ENCODE assay signal across 9 mouse cellular contexts in the genomic region with DNA sequence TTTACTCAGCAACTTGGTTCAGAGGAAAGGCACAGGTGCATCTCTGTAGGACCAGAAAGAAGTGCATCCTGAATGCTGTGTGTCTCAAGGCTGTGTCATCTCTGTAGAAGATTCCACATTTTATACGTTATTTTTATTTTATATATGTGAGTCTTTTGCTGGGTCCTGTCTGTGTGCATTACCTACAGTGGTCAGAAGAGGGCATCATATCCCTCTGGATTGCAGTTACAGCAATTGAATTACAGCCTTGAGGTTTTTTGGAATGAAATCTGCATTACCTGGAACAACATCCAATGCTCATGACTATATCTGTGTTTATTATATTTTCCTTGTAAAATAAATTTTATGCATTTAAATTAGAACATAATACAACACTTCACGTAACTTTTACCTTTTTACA. TPM values are rescaled to one million over a fixed set of nuclear protein-coding genes. Genes with fewer than 3 reads are reported as not detected.
DNase-seq lines count a peak whose midpoint lies in the region; ATAC-seq and TF ChIP-seq lines count a peak whose summit lies in the region.
"Not testable (repeated sequence)": the region's sequence is repeated elsewhere in the genome, so short reads cannot be mapped to it uniquely, and the experiment has no call there.
"Had no signal": no experiment of that assay in that cellular context is flagged by ENCODE, and none has a peak within 500 bp of the region (broad histone marks: within the 10 kb centered on the region; RNA-seq: fewer than 3 reads in every experiment).

No protein-coding gene starts in this region.

- not testable (repeated sequence) for H3K9ac ChIP-seq in liver, embryonic 14.5 days (replicated peaks)

- H3K27ac ChIP-seq in hindbrain, embryonic 10.5 days; layer of hippocampus, adult 2 months; liver, embryonic 14.5 days: not testable (repeated sequence)

- DNase-seq in MEL-GATA-1-ER (ENCODE audit: extremely low read depth, low read depth), result peak; percentile 48
- DNase-seq in c-Kit-positive CD71-negative TER-119-negative erythroid progenitor cells, embryonic 14.5 days (ENCODE audit: low read depth), result peak; percentile 39
- peak; percentile 16 for DNase-seq in fibroblast of lung, adult 2 months (ENCODE audit: low read depth)
- peak; percentile 3 for DNase-seq in hindbrain, embryonic 10.5 days (ENCODE audit: low spot score)
- peak in 1 of 2 experiments; percentile 19 for DNase-seq in layer of hippocampus, adult 2 months (ENCODE audit: low spot score in 2 of 2)
- not testable (repeated sequence) for DNase-seq in liver, embryonic 14.5 days (ENCODE audit: low read depth in 3 of 3, low spot score in 3 of 3)
- DNase-seq in thymus, postnatal 36 days, result peak; percentile 6 to 13

- not testable (repeated sequence) for H3K36me3 ChIP-seq in hindbrain, embryonic 10.5 days; liver, embryonic 14.5 days (replicated peaks; ENCODE audit: control insufficient read depth, insufficient read depth, low read depth)

- not testable (repeated sequence) for H3K4me2 ChIP-seq in liver, embryonic 14.5 days (ENCODE audit: low read depth)

- peak; percentile 77 for TF ChIP-seq CTCF in layer of hippocampus, adult 2 months (conservative IDR thresholded peaks at IDR 0.05)
- TF ChIP-seq CTCF in liver, embryonic 14.5 days (IDR thresholded peaks at IDR 0.05; ENCODE audit: low read depth), result peak; percentile 58

- not testable (repeated sequence) for TF ChIP-seq EP300 in liver, embryonic 14.5 days (IDR thresholded peaks at IDR 0.05; ENCODE audit: low read depth)

- not testable (repeated sequence) for H3K27me3 ChIP-seq in hindbrain, embryonic 10.5 days (ENCODE audit: insufficient read depth, poor library complexity, severe bottlenecking); liver, embryonic 14.5 days (ENCODE audit: control insufficient read depth, insufficient read depth, low read length)

- ATAC-seq in liver, embryonic 14.5 days (ENCODE audit: insufficient read depth), result not testable (repeated sequence)
- ATAC-seq in neutrophil, adult 5-6 weeks (ENCODE audit: extremely low read depth, insufficient number of reproducible peaks, low FRiP score, poor library complexity, severe bottlenecking), result 0 out of 2 replicates have a peak, but pooled peaks have one; percentile 48

- H3K9me3 ChIP-seq in hindbrain, embryonic 10.5 days; liver, embryonic 14.5 days (ENCODE audit: control insufficient read depth, low read length): not testable (repeated sequence)

- H3K4me1 ChIP-seq in hindbrain, embryonic 10.5 days (replicated peaks); liver, embryonic 14.5 days (replicated peaks; ENCODE audit: control insufficient read depth in 2 of 2, insufficient read depth in 2 of 2, low read length in 1 of 2): not testable (repeated sequence)

- H3K4me3 ChIP-seq in hindbrain, embryonic 10.5 days; layer of hippocampus, adult 2 months; liver, embryonic 14.5 days (ENCODE audit: insufficient read depth in 1 of 2, low read depth in 2 of 2, low read length in 2 of 2): not testable (repeated sequence)

- WGBS in hindbrain, embryonic 10.5 days, result 60% methylated on average over 2 of the region's 2 CpGs
- 48% methylated on average over 2 of the region's 2 CpGs for WGBS in liver, embryonic 14.5 days (ENCODE audit: insufficient replicate concordance)

RNA-seq across cellular contexts. Expression of a gene that starts 3.3 kb away (rescaled TPM):
- polyA plus RNA-seq in hindbrain, embryonic 10.5 days (2016; fragmentation: Nextera tagmentation; extraction: Ambion mirVana), result 19.7 and 25.9 TPM in 2 replicates
- total RNA-seq in layer of hippocampus, adult 2 months (2021), result 10 to 100 TPM; 13.0 to 14.5 TPM
- 1.1 and 2.3 TPM in 2 replicates for polyA plus RNA-seq in liver, embryonic 14.5 days (2012; rRNA removed)
- 3.5 and 3.7 TPM in 2 replicates for polyA plus RNA-seq in liver, embryonic 14.5 days (2014; fragmentation: Nextera tagmentation; extraction: Ambion mirVana)
- total RNA-seq in neutrophil, adult 5-6 weeks (2017), result 17.7 and 24.3 TPM in 2 replicates

RNA-seq across cellular contexts. Expression of a gene that starts 21.8 kb away (rescaled TPM):
- 6.6 and 10.6 TPM in 2 replicates for polyA plus RNA-seq in hindbrain, embryonic 10.5 days (2016; fragmentation: Nextera tagmentation; extraction: Ambion mirVana)
- total RNA-seq in layer of hippocampus, adult 2 months (2021), result 1 to 10 TPM; 7.7 to 8.3 TPM
- 0.15 and 0.45 TPM in 2 replicates for polyA plus RNA-seq in liver, embryonic 14.5 days (2012; rRNA removed)
- 1.4 and 2.1 TPM in 2 replicates for polyA plus RNA-seq in liver, embryonic 14.5 days (2014; fragmentation: Nextera tagmentation; extraction: Ambion mirVana)
- total RNA-seq in neutrophil, adult 5-6 weeks (2017), result 3.7 and 4.4 TPM in 2 replicates
- polyA plus RNA-seq: small intestine, adult 2 months had no signal
